Mouse (Mus musculus) spleen, postnatal 14 days (tissue): Measurements from ENCODE around the gene Slc36a4.

Experiments used
- DNase-seq, 2 experiments: peaks; one replicate each; pipeline ENCODE4 v3.0.0; 2021 to 2022; ENCODE audit warnings: low spot score in 2 of 2

Gene Slc36a4

DNA sequence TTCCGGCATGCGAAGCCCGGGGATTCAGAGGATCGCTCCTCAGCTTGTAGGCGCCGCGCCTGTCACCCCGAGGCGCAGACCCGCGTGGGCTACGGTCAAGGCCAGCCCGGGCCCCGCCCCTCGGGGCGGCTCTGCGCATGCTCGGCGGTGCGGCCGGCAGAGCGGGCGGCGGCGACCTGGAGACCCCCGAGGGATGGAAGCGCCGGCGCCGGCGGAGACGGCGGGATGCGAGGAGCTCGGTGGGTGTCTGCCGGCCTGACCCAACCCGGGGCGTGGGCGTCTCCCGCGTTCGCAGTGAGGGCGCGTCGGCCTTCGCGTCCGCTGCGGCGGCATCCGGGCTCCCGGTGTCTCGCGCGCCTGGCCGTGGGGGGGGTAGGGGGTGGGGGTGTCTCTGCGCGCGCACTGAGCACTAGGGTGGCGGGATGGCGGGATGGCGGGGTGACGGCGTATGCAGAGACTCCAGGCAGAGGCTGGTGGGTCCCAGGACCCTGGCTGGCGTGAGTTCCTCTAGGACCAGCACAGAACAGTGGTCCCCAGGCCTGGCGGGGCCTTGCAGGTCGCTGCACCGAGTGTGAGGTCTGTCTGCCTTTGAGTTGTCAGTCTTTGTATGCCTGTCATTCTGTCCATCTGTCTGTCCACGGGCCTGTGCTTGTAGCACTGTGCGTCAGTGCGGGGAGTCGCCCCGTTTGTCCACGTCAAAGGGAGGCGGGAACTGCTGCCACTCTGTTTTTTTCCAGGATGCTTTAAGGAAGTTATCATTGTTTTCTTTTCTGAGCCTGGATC is at the start of gene Slc36a4:
TSS of gene Slc36a4 (plus strand) at position 140 of the 783 bp plus-strand sequence.
- peak; percentile 26 to 37 for DNase-seq

DNA sequence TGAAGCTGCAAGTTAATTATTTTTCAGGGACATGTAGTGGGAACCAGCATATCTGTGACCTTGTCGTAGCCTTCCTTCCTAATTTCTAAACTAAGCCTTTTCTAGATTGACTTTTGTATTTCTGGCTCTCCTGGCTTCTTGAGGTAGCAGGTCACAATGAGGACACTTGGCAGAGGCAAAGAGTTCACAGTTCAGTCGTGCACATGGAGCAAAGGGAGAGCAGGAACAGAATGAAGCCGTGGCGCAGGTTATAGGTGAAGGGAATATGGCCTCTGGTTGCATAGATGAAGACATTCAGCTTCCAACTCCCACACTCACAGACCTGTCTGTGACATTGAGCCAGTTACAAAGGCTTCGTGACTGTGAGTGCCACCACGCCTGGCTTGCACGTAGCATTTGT is 44.9 kb upstream of the Slc36a4 start:
- no peak for DNase-seq

DNA sequence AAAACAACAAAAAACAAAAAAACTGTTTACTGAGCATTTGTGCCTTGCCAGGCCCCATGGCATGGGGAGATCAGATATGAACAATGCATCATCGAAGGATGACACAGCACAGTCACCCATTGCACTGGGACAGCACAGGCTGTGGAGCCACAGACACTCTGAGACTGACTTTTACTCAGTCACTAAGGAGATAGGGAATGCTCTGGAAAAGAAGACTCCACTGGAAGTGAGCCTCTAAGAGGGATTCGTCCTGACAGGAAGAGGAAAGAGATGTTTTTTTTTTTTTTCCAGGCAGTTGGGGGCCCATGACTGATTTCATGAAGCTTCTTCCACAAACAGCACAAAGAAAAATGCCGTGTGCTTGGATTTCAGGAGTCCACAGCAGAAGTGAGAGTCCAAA is 40.1 kb upstream of the Slc36a4 start:
- DNase-seq, result no peak

DNA sequence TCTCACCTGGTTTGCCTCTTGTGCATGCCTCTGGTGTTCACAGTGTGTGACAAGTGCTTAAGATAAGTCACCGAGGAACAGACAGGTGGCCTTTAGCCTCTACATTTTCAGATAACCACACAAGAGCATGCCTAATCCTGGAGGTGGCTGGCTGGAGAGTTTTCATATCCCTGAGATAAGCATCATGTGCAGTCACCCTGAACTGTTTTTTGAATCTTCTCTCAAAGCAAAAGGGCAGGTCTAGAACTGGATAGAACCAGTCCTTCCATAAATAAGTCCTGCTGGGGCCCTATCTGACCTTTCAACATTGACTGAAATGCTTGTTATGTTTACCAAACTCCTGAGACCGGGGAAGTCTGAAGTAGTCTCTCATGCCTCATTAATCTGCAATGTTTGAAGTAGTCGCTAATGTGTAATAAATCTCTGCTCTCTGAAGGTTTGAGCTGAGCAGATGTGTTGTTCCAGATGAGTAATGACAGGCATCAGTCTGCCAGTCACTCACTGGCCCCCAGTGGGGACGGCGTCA is 39.5 kb upstream of the Slc36a4 start:
- no peak for DNase-seq

DNA sequence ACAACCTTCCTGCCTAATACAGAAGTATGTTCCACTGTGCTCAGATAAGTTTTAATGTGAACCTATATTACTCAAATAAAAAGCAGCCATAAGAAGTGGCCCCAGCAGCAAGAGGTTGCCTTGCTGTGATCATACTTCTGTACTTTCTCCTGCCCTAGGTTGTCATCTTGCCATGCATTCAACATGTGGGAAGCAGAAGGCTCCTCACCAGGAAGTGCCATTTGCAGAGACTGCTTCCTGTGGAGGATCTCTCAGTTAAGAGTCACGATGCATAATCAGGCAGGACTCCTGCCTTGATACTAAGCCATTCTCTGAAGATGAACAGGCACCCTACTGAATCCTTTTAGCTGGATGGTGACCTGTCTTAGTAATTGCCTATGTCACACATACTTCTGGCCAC is 37.3 kb upstream of the Slc36a4 start:
- no peak for DNase-seq

DNA sequence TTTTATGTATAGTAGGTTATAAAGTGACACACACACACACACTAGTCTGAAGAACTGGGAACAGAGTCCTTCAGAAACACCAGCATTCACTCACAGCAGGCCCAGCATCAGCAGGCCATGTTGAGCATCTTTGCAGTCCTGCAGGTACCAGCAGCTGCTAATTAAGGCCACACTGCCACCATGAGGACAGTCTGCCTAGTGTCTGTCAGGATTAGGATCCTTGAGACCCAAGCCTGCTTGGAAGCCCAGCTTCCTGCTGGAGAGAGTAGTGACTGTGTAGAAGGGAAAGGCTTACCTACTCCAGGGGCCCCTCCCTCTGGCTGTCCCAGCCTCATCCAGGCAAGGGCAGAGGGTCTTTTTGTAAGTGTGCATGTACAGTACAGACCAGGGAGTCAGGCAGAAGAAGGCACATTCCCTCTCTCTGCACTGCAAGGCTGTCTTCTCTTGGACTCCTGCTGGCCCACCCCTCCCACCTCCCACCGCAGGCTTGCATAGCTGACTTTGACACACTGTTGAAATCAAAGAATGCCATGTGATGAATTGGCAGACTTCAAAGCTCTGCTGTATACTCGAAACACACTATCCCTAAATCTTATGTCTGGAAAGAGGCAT is 27.6 kb upstream of the Slc36a4 start:
- peak in 1 of 2 experiments; percentile 30 for DNase-seq

DNA sequence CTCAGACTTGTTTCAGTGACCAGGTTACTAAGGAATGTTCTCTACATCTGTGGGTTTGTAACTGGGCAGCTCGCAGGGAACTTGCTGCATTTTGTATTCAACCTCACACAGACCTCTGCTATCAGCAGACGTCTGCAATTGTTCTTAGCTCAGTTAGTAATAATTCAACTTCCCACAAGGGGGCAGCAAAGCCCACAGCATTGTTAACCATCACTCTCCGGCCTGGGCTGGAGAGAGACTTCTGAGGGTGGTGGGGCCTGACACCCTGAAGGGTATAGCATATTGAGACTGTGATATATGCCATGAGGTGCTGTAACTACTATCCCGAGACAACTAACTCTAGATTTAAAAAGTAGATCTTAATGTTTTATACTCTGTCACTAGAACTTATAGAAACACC is 24.3 kb upstream of the Slc36a4 start:
- peak; percentile 13 to 57 for DNase-seq

DNA sequence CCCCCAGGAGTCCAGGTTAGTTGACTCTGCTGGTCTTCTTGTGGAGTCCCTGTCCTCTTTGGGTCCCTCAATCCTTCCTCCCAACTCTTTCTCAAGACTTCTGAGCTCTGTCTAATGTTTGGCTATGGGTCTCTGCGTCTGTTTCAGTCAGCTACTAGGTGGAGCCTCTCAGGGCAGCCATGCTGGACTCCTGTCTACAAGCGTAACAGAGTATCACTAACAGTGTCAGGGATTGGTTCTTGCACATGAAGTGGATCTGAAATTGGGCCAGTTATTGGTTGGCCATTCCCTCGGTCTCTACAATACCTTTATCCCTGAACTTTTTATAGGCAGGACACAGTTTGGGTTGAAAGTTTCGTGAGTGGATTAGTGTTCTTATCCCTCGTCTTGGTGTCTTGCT is 22.2 kb upstream of the Slc36a4 start:
- DNase-seq, result no peak

DNA sequence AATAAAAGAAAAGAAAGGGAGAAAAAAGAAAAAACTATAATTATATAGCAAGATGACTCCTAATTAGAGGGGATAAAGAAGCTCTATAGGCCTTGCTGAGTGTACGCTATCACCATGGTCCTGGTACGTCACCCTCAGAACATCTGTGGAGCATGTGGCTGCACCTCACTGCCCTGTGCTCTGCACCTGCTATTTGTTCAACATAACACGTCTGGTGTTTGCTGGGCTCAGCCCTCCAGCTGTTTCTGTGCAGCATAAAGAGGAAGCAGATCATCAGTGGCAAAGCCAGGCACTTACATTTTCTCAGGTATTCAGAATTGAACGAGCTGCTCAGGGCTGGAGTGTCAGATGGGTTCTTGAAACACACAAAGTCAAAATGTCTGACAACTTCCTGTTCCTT is 15.7 kb upstream of the Slc36a4 start:
- DNase-seq, result no peak

DNA sequence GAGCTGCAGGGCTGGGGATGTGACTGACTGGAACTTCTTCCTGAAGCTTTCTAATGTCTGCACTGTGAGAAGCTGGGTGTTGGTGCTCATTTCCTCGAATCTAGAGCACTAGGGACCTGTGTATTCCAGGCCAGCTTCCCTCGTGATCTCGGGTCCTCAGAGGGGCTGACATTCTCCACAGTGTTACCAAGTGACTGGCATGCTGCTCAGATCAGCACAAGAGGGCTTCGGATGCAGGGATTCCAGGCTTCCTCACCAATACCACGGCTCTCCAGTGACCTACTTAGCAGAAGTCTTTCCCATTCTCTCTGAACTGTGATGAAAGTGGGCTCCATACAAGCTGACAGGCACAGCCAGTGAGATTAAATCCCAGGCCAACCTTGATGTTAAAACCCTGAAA is 14.5 kb upstream of the Slc36a4 start:
- DNase-seq, result no peak

DNA sequence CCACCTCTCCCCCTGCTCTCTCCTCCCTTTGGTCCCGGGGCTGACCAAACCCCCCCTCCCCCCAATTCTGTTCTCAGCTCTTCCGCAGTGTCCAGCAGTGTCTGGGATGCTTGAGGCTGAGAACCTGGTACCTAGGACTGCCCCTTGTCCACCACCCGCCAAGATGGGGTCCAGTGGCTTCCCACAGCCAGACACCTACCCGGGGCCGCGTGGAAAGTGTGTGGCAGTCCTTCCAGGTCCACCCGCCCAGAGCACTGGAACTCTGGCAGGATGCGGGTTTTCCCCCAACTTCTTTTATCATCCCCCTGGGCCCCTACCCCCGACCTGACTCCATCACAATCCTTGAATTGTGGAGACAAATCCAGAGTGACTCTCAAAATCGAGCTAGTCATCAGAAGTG is 3.8 kb upstream of the Slc36a4 start:
- no peak for DNase-seq

DNA sequence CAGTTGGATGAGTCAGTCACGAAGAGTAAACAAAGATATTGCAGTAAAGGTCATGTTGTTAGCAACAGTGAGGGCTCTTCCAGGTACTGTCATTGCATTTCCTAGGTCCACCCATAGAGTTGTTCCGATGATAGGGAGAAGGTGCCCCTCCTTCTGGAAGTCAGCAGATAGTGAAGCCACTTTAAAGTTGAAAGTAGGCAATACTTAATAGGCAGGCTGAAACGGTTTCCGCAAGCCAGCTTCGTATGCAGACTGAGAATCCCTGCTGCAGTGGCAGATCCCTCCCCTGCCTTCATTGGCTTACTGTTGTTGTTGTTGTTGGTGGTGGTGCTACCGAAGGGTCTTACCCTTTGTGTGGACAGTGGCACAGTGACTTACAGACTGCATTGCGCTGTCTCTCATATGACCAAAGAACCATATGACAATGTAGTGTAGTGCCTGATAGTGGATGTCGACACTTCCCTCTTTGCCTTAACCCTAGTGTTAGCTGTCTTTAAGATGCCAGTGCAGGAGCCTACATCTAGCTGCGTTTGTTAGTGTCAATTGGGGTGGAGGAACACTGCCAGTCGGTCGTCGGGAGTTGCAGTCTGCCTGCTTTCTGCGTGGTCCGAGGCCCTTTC is 449 bp upstream of the Slc36a4 start:
- no peak for DNase-seq

DNA sequence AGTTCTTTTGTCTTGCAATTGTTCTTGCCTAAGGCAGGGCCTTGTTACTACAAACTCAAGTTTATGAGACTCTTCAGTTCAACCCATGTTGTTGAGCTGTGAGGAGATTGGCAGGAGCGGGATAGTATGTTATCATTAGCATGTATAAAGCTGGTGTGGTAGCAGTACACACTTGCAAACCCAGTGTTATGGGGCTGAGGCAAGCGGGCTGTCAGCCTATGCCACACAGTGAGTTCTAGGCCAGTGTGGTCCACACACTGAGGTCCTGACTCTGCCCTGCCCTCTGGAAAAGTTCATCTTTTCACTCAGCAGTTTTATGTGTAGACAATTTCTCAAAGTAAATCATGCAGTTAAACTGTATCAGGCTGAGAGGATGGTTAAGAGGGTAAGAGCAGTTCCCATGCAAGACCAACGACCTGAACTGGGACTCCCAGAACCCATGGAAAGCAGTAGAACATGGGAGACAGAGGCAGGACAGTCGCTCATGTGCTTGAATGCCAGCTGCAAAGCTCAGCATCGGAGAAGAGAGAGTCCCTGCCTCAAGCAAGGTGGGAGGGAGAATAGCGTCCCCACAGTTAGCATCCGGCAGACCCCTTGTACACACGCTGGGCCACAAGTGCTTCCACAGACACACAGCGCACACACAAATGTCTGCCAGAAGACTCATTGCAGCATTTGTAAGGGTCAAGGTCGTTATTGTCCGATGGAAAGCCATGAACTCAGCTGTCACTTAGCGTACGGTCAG is 1.5 kb downstream of the Slc36a4 start:
- DNase-seq, result no peak

DNA sequence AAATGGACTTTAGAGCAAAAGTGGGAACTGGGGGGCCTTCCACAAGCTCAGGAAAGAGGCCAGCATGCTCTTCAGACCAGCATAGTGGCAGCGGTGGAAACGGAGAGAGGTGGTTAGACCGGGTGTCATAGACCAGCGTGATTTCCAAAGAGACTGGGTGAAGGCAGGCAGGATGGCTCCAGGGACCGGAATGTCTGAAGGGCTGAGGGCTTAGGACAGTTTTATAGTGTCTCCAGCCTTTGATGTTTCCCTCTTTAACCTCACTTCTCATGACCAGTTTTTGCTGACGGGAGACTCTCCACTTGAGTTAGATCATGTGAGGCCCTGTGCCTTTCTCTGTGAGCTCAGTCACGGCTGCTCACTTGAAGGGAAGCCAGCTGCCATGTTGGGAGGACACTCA is 2.1 kb downstream of the Slc36a4 start:
- DNase-seq, result no peak

DNA sequence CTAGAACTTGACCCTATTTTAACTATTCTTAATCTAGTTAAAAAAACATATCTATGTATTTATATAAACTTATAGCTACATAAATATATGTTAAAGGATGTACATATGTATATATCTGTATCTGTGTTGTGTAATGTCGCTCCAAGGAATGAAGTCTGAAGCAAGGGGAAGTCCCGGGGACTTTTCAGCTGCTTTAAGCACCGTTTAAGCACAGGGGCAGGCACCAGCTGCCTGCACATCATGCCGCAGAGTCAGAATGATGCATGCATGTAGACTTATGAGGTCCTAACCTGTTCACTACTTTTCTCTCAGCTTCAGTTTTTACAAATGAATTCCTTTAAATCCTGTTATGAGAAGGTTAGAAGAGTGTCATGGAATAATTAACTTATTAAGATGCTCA is 5.3 kb downstream of the Slc36a4 start:
- no peak for DNase-seq

DNA sequence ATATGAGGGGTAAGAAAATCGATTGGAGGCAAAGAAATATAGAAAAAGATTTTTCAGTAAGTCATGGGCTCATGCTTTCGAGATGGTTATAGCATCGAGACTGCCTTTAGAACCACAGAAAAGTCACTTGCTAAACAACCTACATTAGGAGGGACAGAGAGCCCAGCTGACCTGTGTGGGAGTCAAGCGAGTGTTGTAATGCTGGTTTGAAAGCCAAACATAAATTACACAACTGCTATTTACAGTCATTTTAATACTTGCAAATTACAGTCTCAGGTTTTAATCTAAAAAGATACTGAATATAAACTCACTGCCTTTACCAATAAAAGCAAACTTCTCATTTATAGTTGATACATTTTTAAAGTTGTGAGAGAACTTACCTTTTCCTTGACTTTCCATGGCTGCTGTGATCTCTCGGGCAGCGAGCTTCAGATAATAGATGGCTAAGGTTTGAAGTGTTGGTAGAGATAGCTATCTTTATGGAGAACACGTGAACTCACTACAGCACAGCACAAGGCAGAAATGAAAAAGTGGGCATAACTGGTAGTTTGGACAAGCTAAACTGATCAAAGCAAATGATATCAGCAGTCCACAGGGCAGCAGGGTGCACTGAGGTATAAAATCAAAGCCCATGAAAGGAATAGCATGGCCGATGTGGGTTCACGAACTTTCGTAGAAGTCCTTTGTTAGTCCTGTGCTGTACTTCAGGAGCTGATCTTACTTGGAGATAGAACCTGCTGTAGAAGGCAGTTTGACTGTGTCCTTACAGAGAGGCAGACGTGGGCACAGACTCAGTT is 5.9 kb downstream of the Slc36a4 start:
- no peak for DNase-seq

DNA sequence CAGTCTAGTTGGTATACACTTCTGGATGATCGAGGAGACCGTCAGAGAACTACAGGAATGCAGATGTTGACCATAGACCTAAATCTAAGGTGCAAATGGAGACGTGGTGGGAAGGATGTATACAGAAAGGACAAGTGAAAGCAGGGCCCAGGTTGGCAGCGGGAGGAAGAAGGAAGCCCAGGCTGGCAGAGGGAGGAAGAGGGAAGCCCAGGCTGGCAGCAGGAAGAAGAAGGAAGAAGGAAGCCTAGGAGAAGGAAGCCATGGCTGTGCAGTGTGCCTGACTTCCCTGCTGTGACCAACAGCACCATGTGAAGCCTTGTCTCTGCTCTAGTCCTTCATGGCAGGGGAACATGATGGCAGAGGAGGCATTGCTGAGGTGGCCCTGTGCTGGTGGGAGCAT is 7.8 kb downstream of the Slc36a4 start:
- no peak for DNase-seq

DNA sequence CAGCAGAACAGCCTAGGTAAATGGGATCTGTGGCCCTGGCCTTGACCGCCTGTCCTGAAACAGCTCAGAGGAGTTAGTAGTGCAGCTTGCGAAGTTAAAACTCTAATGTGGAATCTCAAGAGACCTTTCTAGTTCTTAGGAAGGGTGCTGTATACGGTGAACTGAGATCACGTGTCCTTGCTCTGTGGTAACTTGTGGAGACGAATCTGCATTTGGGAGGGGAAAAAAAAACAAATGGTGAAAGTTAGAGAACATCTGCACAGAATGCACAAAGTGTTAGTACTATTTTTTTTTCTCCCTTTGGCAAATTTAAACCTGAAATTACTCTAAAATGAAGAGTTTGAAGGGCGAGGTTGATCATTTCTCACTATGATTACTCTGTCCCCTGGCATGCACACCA is 8.8 kb downstream of the Slc36a4 start:
- no peak for DNase-seq

DNA sequence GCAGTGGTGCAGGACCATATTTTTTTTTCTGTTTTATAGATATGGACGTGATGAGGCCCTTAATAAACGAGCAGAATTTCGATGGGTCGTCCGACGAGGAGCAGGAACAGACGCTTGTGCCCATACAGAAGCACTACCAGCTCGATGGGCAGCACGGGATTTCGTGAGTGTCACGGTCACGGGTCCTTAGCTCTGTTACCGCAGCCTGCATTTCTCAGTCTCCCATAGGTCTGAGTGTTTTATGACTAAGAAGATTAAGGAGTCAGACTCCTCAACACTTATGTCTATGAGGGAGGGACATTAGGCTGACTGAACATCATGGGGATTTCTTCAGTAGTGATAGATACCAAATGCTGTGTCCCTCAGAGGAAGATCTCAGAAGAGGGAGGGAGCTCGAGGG is 10.1 kb downstream of the Slc36a4 start:
- DNase-seq, result no peak

DNA sequence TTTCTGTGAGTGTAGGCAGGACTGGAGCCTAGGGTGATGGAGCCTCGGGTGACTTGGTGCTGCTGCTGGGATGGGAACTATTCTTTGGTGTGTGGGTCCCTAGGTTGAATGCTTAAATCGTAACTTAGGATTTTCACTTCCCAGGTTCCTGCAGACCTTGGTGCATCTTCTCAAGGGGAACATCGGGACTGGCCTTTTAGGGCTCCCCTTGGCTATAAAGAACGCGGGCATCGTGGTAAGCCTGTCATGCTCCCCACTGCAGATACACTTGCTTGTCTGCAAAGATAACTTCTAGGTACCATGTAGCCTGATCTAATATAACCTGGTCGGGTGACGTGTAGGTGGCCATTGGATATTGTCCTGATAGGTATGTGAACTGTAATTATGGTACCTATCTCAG is 11.0 kb downstream of the Slc36a4 start:
- DNase-seq, result no peak

DNA sequence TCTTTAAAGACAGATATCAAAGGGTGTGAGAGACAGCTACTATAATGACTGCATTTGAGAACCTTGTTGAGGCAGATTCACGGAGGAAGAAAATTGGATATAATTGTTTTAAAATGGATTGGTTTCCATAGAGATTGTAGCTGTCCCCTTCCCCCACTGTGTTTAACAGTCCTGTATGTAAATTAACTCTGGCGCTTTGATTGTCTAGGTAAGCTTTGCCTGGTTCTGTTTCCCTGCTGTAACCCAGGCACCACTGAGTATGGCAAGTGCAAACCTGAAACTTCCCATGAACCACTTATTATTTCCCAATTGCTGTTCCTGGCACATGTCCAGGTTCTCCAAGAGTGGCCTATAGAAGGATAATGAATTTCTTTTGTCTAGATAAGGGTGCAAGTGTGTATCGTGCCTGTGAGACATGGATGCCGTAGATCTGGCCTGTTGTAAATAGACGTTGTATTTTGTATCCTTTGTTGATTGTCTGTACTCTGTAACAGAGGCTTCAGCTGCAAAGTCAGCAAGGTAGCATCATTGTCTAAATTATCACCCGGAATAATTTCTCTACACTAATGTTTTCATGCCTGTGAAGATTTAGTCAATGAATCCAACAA is 11.8 kb downstream of the Slc36a4 start:
- no peak for DNase-seq
